Comparison of ENCODE assay signal across 9 mouse cellular contexts in genomic region chr5:132161338-132162205, GRCm38 (mm10).
DNase-seq lines count a peak whose midpoint lies in the region; ATAC-seq lines count a peak whose summit lies in the region.
"Had no signal": no experiment of that assay in that cellular context is flagged by ENCODE, and none has a peak within 500 bp of the region (broad histone marks: within the 10 kb centered on the region; RNA-seq: fewer than 3 reads in every experiment).

No protein-coding gene starts in this region.

- no peaks in the 10 kb centered on the region for H3K9me3 ChIP-seq in midbrain, embryonic 10.5 days (replicated peaks)
- H3K9me3 ChIP-seq in midbrain, embryonic 11.5 days (ENCODE audit: control insufficient read depth, low read length), result no peaks in the 10 kb centered on the region
- no peaks in the 10 kb centered on the region for H3K9me3 ChIP-seq in kidney, embryonic 15.5 days (replicated peaks)
- H3K9me3 ChIP-seq in lung, embryonic 16.5 days (ENCODE audit: control insufficient read depth, low read length), result no peaks in the 10 kb centered on the region
- H3K9me3 ChIP-seq in stomach, embryonic 16.5 days (replicated peaks; ENCODE audit: control insufficient read depth, low read length), result no peaks in the 10 kb centered on the region
- H3K9me3 ChIP-seq: limb, embryonic 15.5 days had no signal

- peak overlapping the region; percentile 46 for H3K27ac ChIP-seq in midbrain, embryonic 10.5 days (replicated peaks)
- no peak overlapping the region for H3K27ac ChIP-seq in midbrain, embryonic 11.5 days (ENCODE audit: low read depth, low read length)
- H3K27ac ChIP-seq in kidney, embryonic 15.5 days, result peak overlapping the region; percentile 75
- peak overlapping the region; percentile 47 for H3K27ac ChIP-seq in lung, embryonic 16.5 days (ENCODE audit: low read length)
- peak overlapping the region; percentile 42; the same call in 1 of the 2 replicates for H3K27ac ChIP-seq in stomach, embryonic 16.5 days (ENCODE audit: low read length)

- peaks cover 16% of the 10 kb centered on the region for H3K4me1 ChIP-seq in midbrain, embryonic 10.5 days
- H3K4me1 ChIP-seq in midbrain, embryonic 11.5 days (ENCODE audit: control insufficient read depth, insufficient read depth, low read length), result no peaks in the 10 kb centered on the region
- H3K4me1 ChIP-seq in kidney, embryonic 15.5 days, result peaks cover 22% of the 10 kb centered on the region
- H3K4me1 ChIP-seq in lung, embryonic 16.5 days (replicated peaks; ENCODE audit: control insufficient read depth, insufficient read depth, low read length), result peaks cover 12% of the 10 kb centered on the region
- peaks cover 19% of the 10 kb centered on the region; the same call in 1 of the 2 replicates for H3K4me1 ChIP-seq in stomach, embryonic 16.5 days (ENCODE audit: control insufficient read depth, insufficient read depth, low read length)

- no peak overlapping the region for H3K4me2 ChIP-seq in midbrain, embryonic 11.5 days
- H3K4me2 ChIP-seq in kidney, embryonic 15.5 days, result 0 out of 2 replicates have a peak overlapping the region, but pooled peaks have one; percentile 9
- peak overlapping the region; percentile 33; the same call in 1 of the 2 replicates for H3K4me2 ChIP-seq in lung, embryonic 16.5 days (ENCODE audit: low read depth, low read length)
- H3K4me2 ChIP-seq in stomach, embryonic 16.5 days (ENCODE audit: low read depth, low read length), result no peak overlapping the region
- H3K4me2 ChIP-seq: limb, embryonic 15.5 days had no signal

- no peaks in the 10 kb centered on the region for H3K27me3 ChIP-seq in midbrain, embryonic 10.5 days (ENCODE audit: low read depth, poor library complexity, severe bottlenecking)
- no peaks in the 10 kb centered on the region for H3K27me3 ChIP-seq in midbrain, embryonic 11.5 days (ENCODE audit: control insufficient read depth, insufficient read depth, low read length)
- no peaks in the 10 kb centered on the region for H3K27me3 ChIP-seq in kidney, embryonic 15.5 days
- no peaks in the 10 kb centered on the region for H3K27me3 ChIP-seq in lung, embryonic 16.5 days (ENCODE audit: control insufficient read depth, insufficient read depth, low read depth, low read length)
- no peaks in the 10 kb centered on the region for H3K27me3 ChIP-seq in stomach, embryonic 16.5 days (ENCODE audit: control insufficient read depth, insufficient read depth, low read length)
- H3K27me3 ChIP-seq: limb, embryonic 15.5 days had no signal

- no peak for ATAC-seq in midbrain, embryonic 11.5 days (ENCODE audit: low FRiP score)
- peak; percentile 62 for ATAC-seq in kidney, embryonic 15.5 days (replicated peaks; ENCODE audit: low FRiP score)
- peak; percentile 89 for ATAC-seq in lung, embryonic 16.5 days (ENCODE audit: low read depth)
- ATAC-seq in stomach, embryonic 16.5 days (ENCODE audit: insufficient read depth, low FRiP score), result peak; percentile 56; the same call in 1 of the 2 replicates
- ATAC-seq in erythroid progenitor cell, adult 5-6 weeks (replicated peaks; ENCODE audit: low FRiP score, poor library complexity, severe bottlenecking), result no peak

- DNase-seq in midbrain, embryonic 10.5 days (ENCODE audit: low spot score), result no peak
- no peak for DNase-seq in midbrain, embryonic 11.5 days (ENCODE audit: low spot score, missing footprints)
- DNase-seq in heart, adult 9 months (ENCODE audit: low spot score in 2 of 2), result peak; percentile 11 to 32
- DNase-seq in gastrocnemius, adult 18-20 months (ENCODE audit: low spot score), result no peak

- H3K9ac ChIP-seq in midbrain, embryonic 11.5 days (ENCODE audit: low read length), result no peak overlapping the region
- H3K9ac ChIP-seq in kidney, embryonic 15.5 days, result no peak overlapping the region
- H3K9ac ChIP-seq in lung, embryonic 16.5 days (ENCODE audit: low read length), result no peak overlapping the region
- H3K9ac ChIP-seq in stomach, embryonic 16.5 days (ENCODE audit: low read length), result no peak overlapping the region
- H3K9ac ChIP-seq: limb, embryonic 15.5 days had no signal

- 74% methylated on average over 9 of the region's 9 CpGs for WGBS in midbrain, embryonic 10.5 days
- WGBS in midbrain, embryonic 11.5 days, result 68% methylated on average over 9 of the region's 9 CpGs
- WGBS in kidney, embryonic 15.5 days, result 35% methylated on average over 9 of the region's 9 CpGs
- WGBS in lung, embryonic 16.5 days, result 31% methylated on average over 9 of the region's 9 CpGs
- WGBS in stomach, embryonic 16.5 days, result 37% methylated on average over 9 of the region's 9 CpGs

- no peak overlapping the region for H3K4me3 ChIP-seq in midbrain, embryonic 10.5 days
- H3K4me3 ChIP-seq in midbrain, embryonic 11.5 days (ENCODE audit: low read depth, low read length), result no peak overlapping the region
- no peak overlapping the region for H3K4me3 ChIP-seq in kidney, embryonic 15.5 days (replicated peaks)
- no peak overlapping the region for H3K4me3 ChIP-seq in lung, embryonic 16.5 days (ENCODE audit: low read length)
- no peak overlapping the region for H3K4me3 ChIP-seq in stomach, embryonic 16.5 days (replicated peaks; ENCODE audit: low read length)
- H3K4me3 ChIP-seq: limb, embryonic 15.5 days had no signal

- H3K36me3 ChIP-seq in midbrain, embryonic 10.5 days, result no peaks in the 10 kb centered on the region
- no peaks in the 10 kb centered on the region for H3K36me3 ChIP-seq in midbrain, embryonic 11.5 days (ENCODE audit: control insufficient read depth, insufficient read depth, low read length)
- H3K36me3 ChIP-seq in kidney, embryonic 15.5 days, result no peaks in the 10 kb centered on the region
- H3K36me3 ChIP-seq in lung, embryonic 16.5 days (ENCODE audit: control insufficient read depth, insufficient read depth, low read length), result no peaks in the 10 kb centered on the region
- H3K36me3 ChIP-seq in stomach, embryonic 16.5 days (ENCODE audit: control insufficient read depth, insufficient read depth, low read length), result no peaks in the 10 kb centered on the region
- H3K36me3 ChIP-seq: limb, embryonic 15.5 days had no signal

Comparison
In these comparisons a context has a peak if more than half of its experiments do, and no peak if none do; other contexts are left out.
1. DNase-seq: peak in heart, adult 9 months (2 of 2); none in midbrain, embryonic 10.5 days (single experiment), midbrain, embryonic 11.5 days (single experiment) and gastrocnemius, adult 18-20 months (single experiment).
2. ATAC-seq: peak in kidney, embryonic 15.5 days (single experiment), lung, embryonic 16.5 days (single experiment) and stomach, embryonic 16.5 days (single experiment); none in midbrain, embryonic 11.5 days (single experiment) and erythroid progenitor cell, adult 5-6 weeks (single experiment).
3. H3K4me2 ChIP-seq: peak in kidney, embryonic 15.5 days (single experiment) and lung, embryonic 16.5 days (single experiment); none in midbrain, embryonic 11.5 days (single experiment) and stomach, embryonic 16.5 days (single experiment).